Mouse (Mus musculus): ENCODE results near the gene Mpped2.

Mpped2 gene

GRCm38 (mm10) chr2:106815898-106816297 is 122.8 kb downstream of the Mpped2 start:
- no peak for DNase-seq (ENCODE audit: low spot score)

GRCm38 (mm10) chr2:106821292-106821691 is 128.2 kb downstream of the Mpped2 start:
- no peak for DNase-seq (ENCODE audit: low spot score)

- DNase-seq (ENCODE audit: low spot score), result no peak
Measured at GRCm38 (mm10) chr2:106821883-106822282, 128.8 kb downstream of the Mpped2 start.

GRCm38 (mm10) chr2:106822540-106822939 is 129.5 kb downstream of the Mpped2 start:
- DNase-seq (ENCODE audit: low spot score), result peak; percentile 75

GRCm38 (mm10) chr2:106825461-106825860 is 132.4 kb downstream of the Mpped2 start:
- no peak for DNase-seq (ENCODE audit: low spot score)

GRCm38 (mm10) chr2:106826023-106826422 is 133.0 kb downstream of the Mpped2 start:
- no peak for DNase-seq (ENCODE audit: low spot score)

GRCm38 (mm10) chr2:106826806-106827205 is 133.7 kb downstream of the Mpped2 start:
- DNase-seq (ENCODE audit: low spot score), result no peak

- no peak for DNase-seq (ENCODE audit: low spot score)
Measured at GRCm38 (mm10) chr2:106828573-106829310, 135.7 kb downstream of the Mpped2 start.

GRCm38 (mm10) chr2:106829420-106829819 is 136.4 kb downstream of the Mpped2 start:
- DNase-seq (ENCODE audit: low spot score), result no peak

- DNase-seq (ENCODE audit: low spot score), result no peak
Measured at GRCm38 (mm10) chr2:106832577-106832976, 139.5 kb downstream of the Mpped2 start.

- no peak for DNase-seq (ENCODE audit: low spot score)
Measured at GRCm38 (mm10) chr2:106833212-106833611, 140.1 kb downstream of the Mpped2 start.

- DNase-seq (ENCODE audit: low spot score), result no peak
Measured at GRCm38 (mm10) chr2:106835321-106835720, 142.3 kb downstream of the Mpped2 start.

GRCm38 (mm10) chr2:106837241-106837640 is 144.2 kb downstream of the Mpped2 start:
- no peak for DNase-seq (ENCODE audit: low spot score)

GRCm38 (mm10) chr2:106844147-106844546 is 151.1 kb downstream of the Mpped2 start:
- DNase-seq (ENCODE audit: low spot score), result no peak

- no peak for DNase-seq (ENCODE audit: low spot score)
Measured at GRCm38 (mm10) chr2:106844766-106845678, 152.0 kb downstream of the Mpped2 start.

- no peak for DNase-seq (ENCODE audit: low spot score)
Measured at GRCm38 (mm10) chr2:106846511-106846910, 153.4 kb downstream of the Mpped2 start.

- DNase-seq (ENCODE audit: low spot score), result no peak
Measured at GRCm38 (mm10) chr2:106849389-106849788, 156.3 kb downstream of the Mpped2 start.

GRCm38 (mm10) chr2:106851515-106851914 is 158.4 kb downstream of the Mpped2 start:
- DNase-seq (ENCODE audit: low spot score), result no peak

GRCm38 (mm10) chr2:106854213-106854612 is 161.1 kb downstream of the Mpped2 start:
- DNase-seq (ENCODE audit: low spot score), result no peak

GRCm38 (mm10) chr2:106854758-106855157 is 161.7 kb downstream of the Mpped2 start:
- peak; percentile 53 for DNase-seq (ENCODE audit: low spot score)

- no peak for DNase-seq (ENCODE audit: low spot score)
Measured at GRCm38 (mm10) chr2:106855184-106855583, 162.1 kb downstream of the Mpped2 start.

- peak; percentile 77 for DNase-seq (ENCODE audit: low spot score)
Measured at GRCm38 (mm10) chr2:106855623-106856350, 162.7 kb downstream of the Mpped2 start.

Measured in embryo, embryonic 10.5 days (tissue).